Mouse (Mus musculus) limb, embryonic 12.5 days (tissue): ENCODE results near the gene Slc13a5. TPM values are rescaled to one million over a fixed set of nuclear protein-coding genes. Genes with fewer than 3 reads are reported as not detected.

Source experiments
- ATAC-seq: fragments of 200-750 bp; cut with Nextera tagmentation; 2 replicates; pipeline ENCODE4 v1.8.0; 2017; ENCODE audit warnings: low read depth, moderate TSS enrichment; ENCODE audit not compliant: insufficient number of reproducible peaks, insufficient read depth, low FRiP score, low TSS enrichment
- H3K27ac ChIP-seq: fragments of 300-500 bp; sonication (generic); 2 replicates; pipeline ENCODE4 v1.5.1; 2016; ENCODE audit warnings: mild to moderate bottlenecking, moderate library complexity
- H3K27me3 ChIP-seq: fragments of 300-500 bp; sonication (generic); 2 replicates; pipeline ENCODE4 v1.6.1; 2016; ENCODE audit warnings: mild to moderate bottlenecking, moderate library complexity
- H3K36me3 ChIP-seq: fragments of 300-500 bp; sonication (generic); 2 replicates; pipeline ENCODE4 v1.6.1; 2016; ENCODE audit warnings: mild to moderate bottlenecking, moderate library complexity
- H3K4me1 ChIP-seq: fragments of 300-500 bp; sonication (generic); replicated peaks from 2 replicates; pipeline ENCODE4 v1.6.1; 2016
- H3K4me2 ChIP-seq: fragments of 300-500 bp; sonication (generic); 2 replicates; pipeline ENCODE4 v1.6.1; 2016; ENCODE audit warnings: mild to moderate bottlenecking, moderate library complexity
- H3K4me3 ChIP-seq: fragments of 300-500 bp; sonication (generic); replicated peaks from 2 replicates; pipeline ENCODE4 v1.5.1; 2016; ENCODE audit warnings: mild to moderate bottlenecking
- H3K9ac ChIP-seq: fragments of 300-500 bp; sonication (generic); replicated peaks from 2 replicates; pipeline ENCODE4 v1.6.1; 2016; ENCODE audit warnings: mild to moderate bottlenecking, moderate library complexity
- H3K9me3 ChIP-seq: fragments of 300-500 bp; sonication (generic); 2 replicates; pipeline ENCODE4 v1.6.1; 2016; ENCODE audit warnings: mild to moderate bottlenecking, moderate library complexity
- WGBS: fragments of 180-500 bp; shearing (Covaris S2); methylation state at CpG from one replicate; pipeline ENCODE4 v1.1.7; 2016; 5-methylcytosine and 5-hydroxymethylcytosine counted together
- polyA plus RNA-seq: library from polyadenylated mRNA; unstranded; fragments of >200 nt; fragmentation: Nextera tagmentation; extraction: Ambion mirVana; gene quantifications from 2 replicates; pipeline ENCODE4 v1.2.1, GENCODE M21; 2016

Gene Slc13a5
- polyA plus RNA-seq, 1 experiment from 2014 or later = not detected

DNA sequence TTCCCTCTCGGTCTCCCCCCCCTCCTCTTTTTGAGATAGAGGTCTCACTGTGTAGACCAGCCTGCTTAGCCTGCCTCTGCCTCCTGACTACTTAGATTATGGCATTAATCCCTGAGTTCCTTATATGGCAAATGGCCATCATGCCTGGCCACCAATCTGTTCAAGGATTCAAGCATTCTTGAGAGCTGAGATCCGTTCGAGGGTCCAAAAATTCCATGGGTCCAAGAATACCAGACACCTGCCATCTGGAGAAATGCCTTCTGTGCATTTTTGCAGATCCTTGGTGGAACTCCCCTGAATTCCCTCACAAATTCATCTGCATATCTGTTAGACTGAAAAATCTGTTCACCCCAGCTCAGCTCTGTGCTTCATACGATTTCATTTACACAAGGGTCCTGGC lies 43.6 kb downstream of the Slc13a5 start:
- no peak overlapping the region for H3K4me2 ChIP-seq
- no peak for ATAC-seq
- WGBS = 81% methylated on average over 4 of the region's 4 CpGs

DNA sequence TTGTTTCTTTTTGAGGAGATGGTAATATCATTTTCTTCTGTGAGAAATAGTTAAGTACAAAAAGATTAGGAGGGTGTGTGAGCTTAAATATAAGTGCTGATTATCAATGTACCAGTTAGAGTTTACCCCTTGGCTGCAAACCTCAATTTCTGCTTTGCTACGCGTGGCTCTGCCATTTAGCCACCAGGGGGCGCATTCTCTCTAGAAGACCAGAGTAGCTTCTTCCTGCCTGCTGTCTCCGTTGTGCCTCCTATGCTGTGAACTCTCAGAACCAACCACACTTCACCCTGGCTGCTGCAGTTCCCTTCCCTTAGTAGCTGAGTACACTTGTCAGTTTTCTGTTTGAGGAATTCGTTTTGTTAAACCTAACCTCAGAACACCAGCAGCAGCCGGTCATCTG lies 45.7 kb downstream of the Slc13a5 start:
- Histone ChIP-seq H3K27me3 (no peaks in the 10 kb centered on the region), H3K4me3 (no peak overlapping the region), H3K36me3 (no peaks in the 10 kb centered on the region), H3K27ac (no peak overlapping the region), H3K9ac (no peak overlapping the region), H3K4me2 (no peak overlapping the region), H3K4me1 (peaks cover 6% of the 10 kb centered on the region; the same call in 1 of the 2 replicates), H3K9me3 (no peaks in the 10 kb centered on the region)
- 17% methylated on average over 6 of the region's 6 CpGs for WGBS
- ATAC-seq = no peak

More for the DNA sequence above, 43.6 kb downstream of the Slc13a5 start:
- no peaks in the 10 kb centered on the region for H3K9me3 ChIP-seq
- H3K4me1 ChIP-seq = no peaks in the 10 kb centered on the region
- no peak overlapping the region for H3K27ac ChIP-seq
- no peaks in the 10 kb centered on the region for H3K36me3 ChIP-seq
- H3K9ac ChIP-seq = no peak overlapping the region
- no peaks in the 10 kb centered on the region for H3K27me3 ChIP-seq
- H3K4me3 ChIP-seq = no peak overlapping the region

DNA sequence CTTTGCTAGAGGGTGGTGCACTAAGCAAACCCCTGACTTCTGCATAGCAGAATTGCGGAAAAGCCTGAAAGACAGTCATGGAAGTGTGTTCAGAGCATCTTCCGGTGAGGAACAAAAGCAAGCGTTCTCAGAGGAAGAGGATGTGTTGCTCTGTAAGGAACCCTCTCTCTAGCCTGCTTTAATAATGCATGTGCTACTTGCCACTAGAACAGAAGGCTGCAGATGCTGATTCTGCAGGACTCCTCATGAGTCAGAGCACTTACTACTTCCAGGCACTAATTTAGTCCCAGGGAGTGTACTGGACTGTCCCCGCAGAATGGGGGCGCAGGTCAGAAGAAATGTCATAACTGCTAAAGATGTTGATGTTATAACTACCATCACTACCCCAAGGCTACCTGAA lies 49.9 kb downstream of the Slc13a5 start:
- H3K4me1 ChIP-seq = peaks cover 12% of the 10 kb centered on the region
- ATAC-seq = no peak
- H3K27ac ChIP-seq = no peak overlapping the region
- H3K9ac ChIP-seq = no peak overlapping the region
- H3K27me3 ChIP-seq = no peaks in the 10 kb centered on the region
- no peak overlapping the region for H3K4me3 ChIP-seq
- no peaks in the 10 kb centered on the region for H3K9me3 ChIP-seq
- no peak overlapping the region for H3K4me2 ChIP-seq
- H3K36me3 ChIP-seq = peaks cover 3% of the 10 kb centered on the region; the same call in 1 of the 2 replicates
- 91% methylated on average over 5 of the region's 5 CpGs for whole genome bisulfite sequencing

DNA sequence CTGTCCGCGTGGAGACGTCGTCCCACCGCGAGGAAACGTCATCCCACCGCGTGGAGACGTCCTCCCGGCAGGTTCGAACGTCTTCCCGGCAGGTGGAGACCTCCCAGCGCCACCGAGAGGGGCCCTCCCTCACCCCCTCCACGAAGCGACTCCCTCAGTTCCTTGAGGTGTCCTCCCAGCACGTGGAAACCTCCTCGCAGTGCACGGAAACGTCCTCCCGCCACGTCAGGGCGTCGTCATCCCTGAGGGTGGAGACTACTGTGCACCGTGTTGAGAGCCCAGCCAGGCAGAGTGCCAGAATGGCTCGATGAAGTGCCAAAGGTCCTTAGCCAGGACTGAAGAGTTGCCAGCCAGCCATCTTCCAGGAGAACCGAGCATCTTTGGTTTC lies 51.6 kb downstream of the Slc13a5 start, which contains the start of gene Med31:
Gene Med31 (minus strand): TSS at position 183 of the 388 bp plus-strand sequence.
- peaks cover 19% of the 10 kb centered on the region for H3K36me3 ChIP-seq
- peak within 1 kb of the TSS; percentile 88 for H3K4me2 ChIP-seq
- H3K9ac ChIP-seq = peak within 1 kb of the TSS; percentile 76
- peak within 1 kb of the TSS; percentile 60 for H3K27ac ChIP-seq
- peak; percentile 60 for ATAC-seq
- H3K4me1 ChIP-seq = peaks cover 12% of the 10 kb centered on the region
- no peaks in the 10 kb centered on the region for H3K27me3 ChIP-seq
- WGBS = 4% methylated on average over 29 of the region's 29 CpGs
- no peaks in the 10 kb centered on the region for H3K9me3 ChIP-seq
- peak within 1 kb of the TSS; percentile 66 for H3K4me3 ChIP-seq

DNA sequence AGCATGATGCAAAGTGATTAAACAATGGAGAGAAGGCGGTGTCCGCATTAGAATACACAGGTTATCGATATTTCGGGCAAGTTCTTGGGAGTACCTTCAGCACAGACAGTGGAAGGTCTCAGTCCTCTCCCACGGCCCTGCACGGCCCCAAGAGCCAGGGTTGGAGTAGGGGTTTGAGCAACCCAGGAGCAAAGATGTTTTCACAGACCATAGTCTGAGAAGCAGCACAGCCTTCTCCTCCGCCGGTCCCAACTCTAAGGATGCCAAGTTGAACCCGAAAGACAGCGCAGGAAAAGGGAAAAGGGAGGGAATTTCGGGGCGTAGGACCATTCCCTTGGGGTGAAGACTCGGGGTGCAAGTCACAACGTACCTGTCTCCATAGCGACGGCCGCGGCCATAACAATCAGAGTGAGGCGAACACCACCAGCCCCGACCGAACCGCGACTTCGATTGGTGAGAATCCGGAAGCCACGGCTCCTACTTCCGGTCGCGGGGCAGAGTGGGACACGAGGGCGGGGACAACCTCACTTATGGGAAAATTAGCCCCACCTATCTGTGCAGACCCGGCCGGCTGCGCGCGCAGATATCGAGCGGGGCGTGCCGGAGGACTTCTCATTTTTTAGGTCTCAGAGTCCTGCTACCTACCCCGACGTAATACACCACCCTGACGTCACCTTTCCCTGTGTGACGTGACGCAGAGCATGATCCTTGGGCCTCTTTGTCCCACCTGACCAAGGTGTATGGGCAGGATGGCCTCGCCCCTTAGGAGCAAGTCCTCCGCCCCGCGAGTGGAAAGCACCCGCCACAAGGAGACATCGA lies 52.2 kb downstream of the Slc13a5 start:
- peak overlapping the region; percentile 88 for H3K4me2 ChIP-seq
- peak overlapping the region; percentile 60 for H3K27ac ChIP-seq
- peaks cover 12% of the 10 kb centered on the region for H3K4me1 ChIP-seq
- H3K27me3 ChIP-seq = no peaks in the 10 kb centered on the region
- no peaks in the 10 kb centered on the region for H3K9me3 ChIP-seq
- 2% methylated on average over 51 of the region's 51 CpGs for WGBS
- peaks cover 25% of the 10 kb centered on the region for H3K36me3 ChIP-seq
- peak overlapping the region; percentile 76 for H3K9ac ChIP-seq
- peak overlapping the region; percentile 66 for H3K4me3 ChIP-seq
- ATAC-seq = peak; percentile 92

DNA sequence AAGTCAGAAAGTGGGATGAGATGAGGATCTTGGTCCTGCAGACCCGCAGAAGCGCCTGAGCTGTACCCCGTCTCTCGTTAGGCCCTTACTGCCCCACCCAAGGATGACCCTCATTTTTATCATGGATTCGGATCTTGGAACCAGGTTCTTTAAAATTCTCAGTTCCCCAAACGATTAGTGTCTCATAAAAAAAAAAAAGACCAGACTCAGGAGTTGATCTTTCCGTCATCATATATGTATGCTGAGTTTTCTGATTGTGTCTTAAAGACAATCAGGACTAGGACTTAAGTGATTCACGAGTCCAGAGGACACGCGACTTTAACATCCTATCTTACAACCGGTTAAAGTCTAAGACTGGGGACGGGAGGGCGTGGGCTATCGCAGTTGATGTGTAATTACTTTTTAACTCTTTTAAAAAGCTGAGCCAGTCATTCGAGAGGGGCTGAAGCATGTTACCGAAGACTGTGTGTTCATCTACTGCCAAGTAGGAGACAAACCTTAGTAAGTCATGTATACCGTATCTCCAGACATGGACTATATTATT lies 59.1 kb downstream of the Slc13a5 start:
- Histone ChIP-seq H3K27me3 (no peaks in the 10 kb centered on the region), H3K9ac (peak overlapping the region; percentile 79), H3K4me1 (peaks cover 15% of the 10 kb centered on the region), H3K4me2 (peak overlapping the region; percentile 90), H3K9me3 (no peaks in the 10 kb centered on the region), H3K36me3 (peaks cover 29% of the 10 kb centered on the region), H3K27ac (peak overlapping the region; percentile 86; the same call in 1 of the 2 replicates), H3K4me3 (peak overlapping the region; percentile 80)
- 20% methylated on average over 17 of the region's 17 CpGs for WGBS
- no peak for ATAC-seq

DNA sequence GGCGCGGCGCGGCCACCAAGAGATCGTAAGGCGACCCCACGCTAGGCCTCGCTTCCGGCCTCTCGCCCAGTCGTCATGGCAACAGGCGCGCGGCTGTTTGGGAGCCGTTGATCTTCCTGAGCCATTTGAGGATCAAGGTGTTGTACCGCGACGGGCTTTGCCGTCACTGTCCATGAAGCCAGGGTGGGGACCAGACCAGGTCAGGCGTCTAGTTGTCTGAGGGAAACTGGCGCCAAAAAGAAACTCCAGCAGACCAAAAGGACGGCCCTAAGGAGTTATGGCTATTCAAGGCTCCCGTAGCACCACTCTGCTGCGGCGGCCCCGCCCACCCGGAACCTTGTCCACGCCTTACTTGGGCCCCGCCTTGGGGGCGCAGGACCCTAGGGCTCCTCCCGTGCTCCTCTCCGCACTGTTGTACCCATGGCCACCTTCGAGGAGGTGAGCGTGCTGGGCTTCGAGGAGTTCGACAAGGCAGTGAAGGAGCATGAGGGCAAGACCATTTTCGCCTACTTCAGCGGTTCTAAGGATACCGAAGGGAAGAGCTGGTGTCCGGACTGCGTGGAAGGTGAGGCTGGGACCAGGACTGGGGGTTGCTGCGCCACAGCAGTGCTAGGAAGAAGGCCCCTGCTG lies 59.7 kb downstream of the Slc13a5 start, which contains the start of the genes 4933427D14Rik and Txndc17:
Gene 4933427D14Rik (minus strand): TSS at position 256 of the 630 bp plus-strand sequence.
Gene Txndc17 (plus strand): TSS at position 344 of the 630 bp plus-strand sequence.
- no peaks in the 10 kb centered on the region for H3K9me3 ChIP-seq
- peak; percentile 93 for ATAC-seq
- peaks cover 28% of the 10 kb centered on the region for H3K36me3 ChIP-seq
- H3K9ac ChIP-seq = peak within 1 kb of the TSS; percentile 79
- peak within 1 kb of the TSS; percentile 90 for H3K4me2 ChIP-seq
- H3K27ac ChIP-seq = peak within 1 kb of the TSS; percentile 86
- peak within 1 kb of the TSS; percentile 80 for H3K4me3 ChIP-seq
- H3K4me1 ChIP-seq = peaks cover 15% of the 10 kb centered on the region
- under 1% methylated on average over 42 of the region's 42 CpGs for WGBS
- H3K27me3 ChIP-seq = no peaks in the 10 kb centered on the region

DNA sequence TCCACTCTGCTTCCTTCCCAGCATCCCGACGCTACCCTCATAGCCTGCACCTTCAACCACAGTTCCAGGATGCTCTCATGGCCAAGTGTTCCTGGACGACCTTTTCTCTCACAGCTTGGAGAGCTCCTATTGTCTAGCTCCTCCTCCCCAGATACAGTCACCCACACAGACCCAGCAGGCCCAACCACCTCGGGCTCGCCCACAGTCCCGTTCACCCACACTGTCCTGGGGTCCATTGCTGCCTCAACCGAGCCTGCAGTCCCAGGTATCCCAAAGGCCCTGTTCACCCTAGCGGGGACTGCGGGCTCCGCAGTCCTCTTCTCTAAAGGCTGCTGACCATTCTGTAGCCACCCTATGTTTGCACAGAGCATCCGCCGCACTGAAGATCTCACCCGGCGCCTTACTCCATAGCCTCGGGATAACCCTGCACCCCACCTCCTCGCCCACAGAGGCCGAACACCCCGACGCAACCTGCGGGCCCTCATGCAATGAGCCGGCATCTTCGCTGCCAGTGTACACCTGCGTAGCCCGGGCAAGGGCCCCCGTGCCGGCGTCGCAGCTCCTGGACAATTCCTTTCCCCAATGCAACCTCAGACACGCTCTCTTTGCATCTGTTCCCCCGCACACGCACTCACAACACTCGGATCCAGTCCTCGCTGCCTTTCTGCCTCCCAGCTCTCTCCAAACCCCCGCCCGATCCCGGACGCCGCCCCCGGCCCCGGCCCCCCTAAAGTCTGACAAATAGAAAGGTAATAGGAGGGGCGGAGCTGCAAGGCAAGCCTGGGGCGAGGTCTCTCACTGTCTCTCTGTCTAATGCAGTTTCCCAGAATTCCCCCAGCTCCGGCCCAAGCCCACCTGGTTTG lies 60.5 kb downstream of the Slc13a5 start, which contains the start of gene Gm43951:
Gene Gm43951 (minus strand): TSS at position 500 of the 863 bp plus-strand sequence.
- H3K4me3 ChIP-seq = peak within 1 kb of the TSS; percentile 80
- H3K27ac ChIP-seq = peak within 1 kb of the TSS; percentile 86
- peaks cover 15% of the 10 kb centered on the region for H3K4me1 ChIP-seq
- no peaks in the 10 kb centered on the region for H3K9me3 ChIP-seq
- WGBS = 1% methylated on average over 43 of the region's 43 CpGs
- H3K27me3 ChIP-seq = no peaks in the 10 kb centered on the region
- ATAC-seq = peak; percentile 74
- H3K9ac ChIP-seq = peak within 1 kb of the TSS; percentile 79
- peaks cover 28% of the 10 kb centered on the region for H3K36me3 ChIP-seq
- peak within 1 kb of the TSS; percentile 90 for H3K4me2 ChIP-seq

DNA sequence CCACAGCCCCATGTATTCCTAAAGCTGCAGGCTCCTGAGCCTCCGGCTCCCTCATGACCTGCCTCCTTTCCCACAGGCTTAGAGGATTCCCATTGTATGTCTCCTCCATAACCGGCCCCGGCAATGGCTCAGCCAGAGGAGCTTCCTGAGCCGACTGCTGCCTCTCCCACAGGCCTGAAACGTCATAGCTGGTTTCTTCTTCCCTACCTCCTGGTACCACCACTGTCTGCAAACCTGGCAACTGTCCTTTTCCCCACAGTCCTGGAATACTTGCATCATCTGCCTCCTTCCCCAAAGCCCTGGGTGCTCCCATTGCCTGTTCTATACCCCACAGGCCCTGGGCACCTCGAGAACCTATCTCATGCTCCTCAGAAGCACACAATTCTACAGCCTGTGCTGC lies 61.8 kb downstream of the Slc13a5 start:
- Histone ChIP-seq H3K4me2 (peak overlapping the region; percentile 90), H3K9ac (no peak overlapping the region), H3K27me3 (no peaks in the 10 kb centered on the region), H3K36me3 (peaks cover 28% of the 10 kb centered on the region), H3K4me3 (peak overlapping the region; percentile 80; the same call in 1 of the 2 replicates), H3K27ac (no peak overlapping the region), H3K9me3 (no peaks in the 10 kb centered on the region), H3K4me1 (peaks cover 15% of the 10 kb centered on the region)
- WGBS = 91% methylated on average over 6 of the region's 6 CpGs
- no peak for ATAC-seq

DNA sequence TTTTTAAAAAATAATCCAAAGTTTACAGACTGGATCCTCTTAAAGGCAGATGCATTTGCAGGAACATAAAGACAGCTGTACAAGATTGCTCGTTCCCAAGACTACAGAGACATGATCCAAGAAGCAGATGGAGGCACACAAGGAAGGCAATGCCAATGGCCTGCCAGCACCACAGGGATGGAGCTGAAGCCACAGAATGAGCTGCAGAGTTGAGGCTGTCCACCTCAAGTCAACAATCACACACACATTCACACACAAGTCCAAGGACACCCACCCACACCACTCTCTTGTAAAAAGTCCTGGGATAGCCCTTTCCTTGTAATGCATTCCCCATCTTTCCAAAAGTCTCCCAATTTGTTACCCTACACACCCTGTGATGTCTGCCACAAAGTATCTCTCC lies 63.6 kb downstream of the Slc13a5 start:
- Histone ChIP-seq H3K9ac (no peak overlapping the region), H3K27me3 (no peaks in the 10 kb centered on the region), H3K36me3 (peaks cover 32% of the 10 kb centered on the region), H3K9me3 (no peaks in the 10 kb centered on the region), H3K4me2 (no peak overlapping the region), H3K4me3 (no peak overlapping the region), H3K4me1 (peaks cover 15% of the 10 kb centered on the region), H3K27ac (no peak overlapping the region)
- ATAC-seq = no peak
- WGBS = 85% methylated on average over 1 of the region's 1 CpGs
